Mouse (Mus musculus): ENCODE measurements around the gene Lars2. TPM values are rescaled to one million over a fixed set of nuclear protein-coding genes. Genes with fewer than 3 reads are reported as not detected.

Lars2 gene
- total and polyA plus RNA-seq, 2 experiments from 2014 or later: 33.1 to 986 TPM

DNA sequence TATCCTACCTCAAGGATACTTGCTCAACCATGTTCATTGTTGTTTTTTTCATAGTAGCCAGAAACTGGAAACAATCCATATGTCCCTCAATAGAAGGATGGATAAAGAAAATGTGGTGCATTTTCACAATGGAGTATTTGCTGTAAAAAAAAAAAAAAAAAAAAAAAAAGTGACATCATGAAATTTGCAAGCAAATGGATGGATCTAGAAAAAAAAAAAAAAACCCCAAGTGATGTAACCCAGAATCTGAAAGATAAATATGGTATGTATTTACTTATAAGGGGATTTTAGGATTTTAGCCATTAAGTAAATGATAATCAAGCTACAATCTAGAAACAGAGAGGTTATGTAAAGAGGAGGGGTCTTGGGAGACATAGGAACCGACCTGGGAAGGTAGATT lies 1.4 kb upstream of the Lars2 start:
- 84% methylated on average over 1 of the region's 1 CpGs for WGBS
- TF ChIP-seq CTCF (IDR thresholded peaks at IDR 0.05; ENCODE audit: low read depth) (no peak), EP300 (IDR thresholded peaks at IDR 0.05; ENCODE audit: low read depth) (no peak)
- Histone ChIP-seq H3K9ac (replicated peaks; ENCODE audit: low read depth, low read length) (no peak overlapping the region), H3K36me3 (replicated peaks; ENCODE audit: control insufficient read depth, insufficient read depth, low read length) (no peaks in the 10 kb centered on the region), H3K4me2 (ENCODE audit: low read depth, low read length) (no peak overlapping the region), H3K4me1 (ENCODE audit: control insufficient read depth, insufficient read depth) (peaks cover 9% of the 10 kb centered on the region), H3K27ac (ENCODE audit: low read depth) (no peak overlapping the region), H3K4me3 (ENCODE audit: low read depth, low read length) (no peak overlapping the region), H3K9me3 (replicated peaks; ENCODE audit: control insufficient read depth, low read length) (no peaks in the 10 kb centered on the region), H3K27me3 (ENCODE audit: control insufficient read depth, insufficient read depth, low read length) (no peaks in the 10 kb centered on the region)
- DNase-seq (ENCODE audit: low spot score) (no peak), ATAC-seq (ENCODE audit: insufficient read depth, low read depth) (no peak)

DNA sequence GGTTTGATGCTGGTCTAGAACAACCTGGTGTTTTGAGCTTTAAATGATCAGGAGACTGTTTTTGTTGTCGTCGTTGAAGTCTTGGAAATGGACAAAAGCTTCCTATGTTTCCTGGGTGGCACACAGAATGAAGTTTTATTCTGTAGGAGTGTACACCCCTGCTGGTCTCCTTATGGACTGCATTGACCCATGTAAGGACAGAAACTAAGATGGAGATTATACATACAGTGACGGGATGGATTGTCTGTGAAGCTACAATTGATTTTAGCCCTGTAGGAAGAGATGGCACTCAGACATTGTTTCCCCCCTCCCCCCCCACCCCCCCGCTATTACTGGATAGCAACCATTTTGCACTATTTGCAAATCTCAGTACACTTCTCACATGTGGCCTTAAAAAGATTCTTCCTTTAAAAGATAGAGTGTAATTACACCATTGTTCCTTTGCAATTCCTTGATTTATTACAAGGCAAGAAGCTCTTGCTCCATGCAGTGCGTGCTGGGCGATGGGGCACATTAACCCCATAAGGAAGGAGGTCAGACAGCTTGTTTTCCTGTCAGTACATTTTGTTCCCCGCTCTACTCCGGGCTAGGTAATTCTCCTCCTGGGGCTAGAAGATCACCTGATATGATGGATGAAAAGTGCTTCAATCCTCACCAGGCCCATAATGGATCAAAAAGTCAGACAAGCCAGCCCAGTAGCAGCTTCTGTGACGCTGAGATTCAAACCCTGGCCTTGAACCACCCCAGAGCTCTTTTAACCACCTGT lies 602 bp upstream of the Lars2 start:
- H3K9ac ChIP-seq (replicated peaks; ENCODE audit: low read depth, low read length): peak overlapping the region; percentile 71; the same call in 1 of the 2 replicates
- no peaks in the 10 kb centered on the region for H3K27me3 ChIP-seq (ENCODE audit: control insufficient read depth, insufficient read depth, low read length)
- TF ChIP-seq CTCF (IDR thresholded peaks at IDR 0.05; ENCODE audit: low read depth): no peak
- TF ChIP-seq EP300 (IDR thresholded peaks at IDR 0.05; ENCODE audit: low read depth): no peak
- peaks cover 9% of the 10 kb centered on the region for H3K4me1 ChIP-seq (ENCODE audit: control insufficient read depth, insufficient read depth)
- H3K9me3 ChIP-seq (replicated peaks; ENCODE audit: control insufficient read depth, low read length): no peaks in the 10 kb centered on the region
- DNase-seq (ENCODE audit: low spot score) (no peak), ATAC-seq (ENCODE audit: insufficient read depth, low read depth) (peak; percentile 21; the same call in 1 of the 2 replicates)
- H3K36me3 ChIP-seq (replicated peaks; ENCODE audit: control insufficient read depth, insufficient read depth, low read length): no peaks in the 10 kb centered on the region
- 40% methylated on average over 9 of the region's 9 CpGs for WGBS
- peak overlapping the region; percentile 84; the same call in 1 of the 2 replicates for H3K27ac ChIP-seq (ENCODE audit: low read depth)
- H3K4me2 ChIP-seq (ENCODE audit: low read depth, low read length): peak overlapping the region; percentile 82
- peak overlapping the region; percentile 63 for H3K4me3 ChIP-seq (ENCODE audit: low read depth, low read length)

DNA sequence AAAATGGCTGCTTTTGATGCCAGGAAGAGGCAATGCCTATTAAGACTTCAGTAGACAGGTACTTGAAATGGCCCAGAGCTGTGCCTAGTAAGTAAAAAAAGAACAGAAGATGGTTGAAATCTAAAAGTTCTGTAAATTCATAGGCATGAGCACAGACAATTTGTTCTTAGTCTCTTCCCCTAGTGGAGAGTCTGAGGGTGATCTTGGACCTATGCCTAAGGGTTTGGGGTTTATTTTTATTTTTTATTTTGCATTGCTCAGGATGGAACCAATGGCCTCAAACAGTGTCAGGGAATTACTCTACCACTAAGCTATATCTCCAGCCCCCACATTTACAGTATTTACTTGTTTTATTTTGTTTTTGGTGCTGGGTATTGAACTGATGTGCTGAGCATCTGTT lies 909 bp downstream of the Lars2 start:
- Histone ChIP-seq H3K36me3 (replicated peaks; ENCODE audit: control insufficient read depth, insufficient read depth, low read length) (peaks cover 12% of the 10 kb centered on the region), H3K4me1 (ENCODE audit: control insufficient read depth, insufficient read depth) (peaks cover 9% of the 10 kb centered on the region), H3K4me2 (ENCODE audit: low read depth, low read length) (peak overlapping the region; percentile 82), H3K9ac (replicated peaks; ENCODE audit: low read depth, low read length) (peak overlapping the region; percentile 71), H3K4me3 (ENCODE audit: low read depth, low read length) (peak overlapping the region; percentile 63), H3K27ac (ENCODE audit: low read depth) (peak overlapping the region; percentile 84; the same call in 1 of the 2 replicates), H3K27me3 (ENCODE audit: control insufficient read depth, insufficient read depth, low read length) (no peaks in the 10 kb centered on the region), H3K9me3 (replicated peaks; ENCODE audit: control insufficient read depth, low read length) (no peaks in the 10 kb centered on the region)
- no peak for DNase-seq (ENCODE audit: low spot score)
- TF ChIP-seq CTCF (IDR thresholded peaks at IDR 0.05; ENCODE audit: low read depth) (0 out of 2 replicates have a peak, but pooled peaks have one; percentile 3), EP300 (IDR thresholded peaks at IDR 0.05; ENCODE audit: low read depth) (no peak)
- ATAC-seq (ENCODE audit: insufficient read depth, low read depth): no peak

DNA sequence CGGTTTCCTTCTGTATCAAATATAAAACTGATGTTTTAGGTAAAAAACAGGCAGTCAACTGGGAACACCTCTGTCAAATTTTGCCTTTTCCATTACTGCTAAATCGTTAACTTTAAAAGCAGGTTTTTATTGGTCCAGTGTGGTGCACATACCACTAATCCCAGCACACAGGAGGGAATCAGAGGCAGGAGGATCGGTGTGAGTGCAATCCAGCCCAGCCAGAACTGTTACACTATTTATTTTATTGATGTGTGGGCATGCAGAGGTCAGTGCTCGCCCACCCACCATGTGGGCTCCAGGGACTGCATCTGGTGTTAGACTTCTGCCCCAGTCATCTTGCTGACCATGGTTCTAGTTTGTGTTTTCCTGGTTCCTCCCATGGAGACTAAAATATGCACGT lies 15.7 kb downstream of the Lars2 start:
- ATAC-seq (ENCODE audit: insufficient read depth, low read depth) (no peak), DNase-seq (ENCODE audit: low spot score) (no peak)
- TF ChIP-seq CTCF (IDR thresholded peaks at IDR 0.05; ENCODE audit: low read depth) (no peak), EP300 (IDR thresholded peaks at IDR 0.05; ENCODE audit: low read depth) (no peak)
- no peak overlapping the region for H3K4me3 ChIP-seq (ENCODE audit: low read depth, low read length)
- H3K4me2 ChIP-seq (ENCODE audit: low read depth, low read length): no peak overlapping the region
- 87% methylated on average over 5 of the region's 5 CpGs for WGBS
- no peaks in the 10 kb centered on the region for H3K4me1 ChIP-seq (ENCODE audit: control insufficient read depth, insufficient read depth)
- H3K27ac ChIP-seq (ENCODE audit: low read depth): no peak overlapping the region
- H3K36me3 ChIP-seq (replicated peaks; ENCODE audit: control insufficient read depth, insufficient read depth, low read length): peaks cover 30% of the 10 kb centered on the region
- H3K9ac ChIP-seq (replicated peaks; ENCODE audit: low read depth, low read length): no peak overlapping the region
- H3K27me3 ChIP-seq (ENCODE audit: control insufficient read depth, insufficient read depth, low read length): no peaks in the 10 kb centered on the region
- no peaks in the 10 kb centered on the region for H3K9me3 ChIP-seq (replicated peaks; ENCODE audit: control insufficient read depth, low read length)

DNA sequence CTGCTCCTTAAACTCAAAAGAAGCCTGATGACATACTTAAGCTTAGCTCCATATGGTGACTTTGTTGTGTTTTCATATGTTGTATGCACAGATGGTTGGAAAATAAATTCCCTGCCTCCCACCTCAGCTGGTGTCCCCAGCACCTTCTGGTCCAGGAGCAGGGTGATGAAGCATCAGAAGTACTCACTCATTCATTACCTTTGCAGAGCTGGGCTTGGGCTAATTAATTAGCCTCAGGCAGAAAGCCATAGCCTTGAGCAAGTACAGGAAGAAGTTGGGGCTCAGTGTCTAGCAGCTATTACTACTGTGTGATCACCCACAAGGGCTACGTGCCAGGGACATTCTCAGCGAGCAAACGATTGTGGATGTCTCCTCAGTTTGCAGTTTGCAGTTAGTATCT lies 18.0 kb downstream of the Lars2 start:
- Histone ChIP-seq H3K9ac (replicated peaks; ENCODE audit: low read depth, low read length) (no peak overlapping the region), H3K27me3 (ENCODE audit: control insufficient read depth, insufficient read depth, low read length) (no peaks in the 10 kb centered on the region), H3K9me3 (replicated peaks; ENCODE audit: control insufficient read depth, low read length) (no peaks in the 10 kb centered on the region), H3K36me3 (replicated peaks; ENCODE audit: control insufficient read depth, insufficient read depth, low read length) (peaks cover 20% of the 10 kb centered on the region), H3K4me3 (ENCODE audit: low read depth, low read length) (no peak overlapping the region), H3K4me1 (ENCODE audit: control insufficient read depth, insufficient read depth) (no peaks in the 10 kb centered on the region), H3K4me2 (ENCODE audit: low read depth, low read length) (no peak overlapping the region), H3K27ac (ENCODE audit: low read depth) (no peak overlapping the region)
- ATAC-seq (ENCODE audit: insufficient read depth, low read depth) (no peak), DNase-seq (ENCODE audit: low spot score) (no peak)
- 82% methylated on average over 3 of the region's 3 CpGs for WGBS
- TF ChIP-seq EP300 (IDR thresholded peaks at IDR 0.05; ENCODE audit: low read depth): no peak
- TF ChIP-seq CTCF (IDR thresholded peaks at IDR 0.05; ENCODE audit: low read depth): no peak

Data from heart, postnatal 0 days (tissue).